Mouse (Mus musculus) lung, adult 2 months (tissue): ENCODE measurements at regions not wholly inside any gene's neighbourhood (a gene's known extent, or its start where the extent isn't known, plus 50 kb on each side); places are given as distances from the start of the nearest gene placed in this dataset.

Experiments used
- CTCF ChIP-seq: fragments of 200-500 bp; IDR thresholded peaks from 2 replicates; pipeline ENCODE4 v1.5.1; 2011; ENCODE audit warnings: mild to moderate bottlenecking, low read length, control low read depth; ENCODE audit not compliant: insufficient read depth
- POLR2A ChIP-seq: fragments of 200-500 bp; IDR thresholded peaks from 2 replicates; pipeline ENCODE4 v1.6.1; 2011; ENCODE audit warnings: low read depth, mild to moderate bottlenecking, control low read depth, low read length, borderline replicate concordance; ENCODE audit errors: extremely low read depth

DNA sequence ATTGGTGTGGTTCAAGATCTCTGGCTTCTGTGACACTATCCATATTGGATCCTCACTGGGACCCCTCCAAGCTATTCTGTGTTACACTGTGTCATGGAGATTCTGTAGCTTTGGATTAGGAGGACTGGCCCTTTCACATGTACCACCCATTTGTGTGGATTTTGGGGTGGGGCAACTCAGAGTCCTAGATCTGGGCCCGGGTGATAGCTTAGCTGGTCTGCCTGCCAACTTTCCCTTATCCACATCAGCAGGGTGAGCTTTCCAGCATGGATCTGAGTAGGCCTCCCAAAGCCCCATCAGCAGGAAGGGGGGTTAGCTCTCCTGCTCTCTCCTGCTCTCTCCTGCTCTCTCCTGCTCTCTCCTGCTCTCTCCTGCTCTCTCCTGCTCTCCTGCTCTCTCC, 152.3 kb downstream of the Spata18 start:
- TF ChIP-seq POLR2A, result no peak
- no peak for TF ChIP-seq CTCF
